Mouse (Mus musculus) midbrain, embryonic 11.5 days (tissue): ENCODE data around the gene Sec14l2. TPM values are rescaled to one million over a fixed set of nuclear protein-coding genes. Genes with fewer than 3 reads are reported as not detected.

ENCODE experiments used
- ATAC-seq: fragments of 200-750 bp; cut with Nextera tagmentation; 2 replicates; pipeline ENCODE4 v1.8.0; 2017; ENCODE audit warnings: moderate TSS enrichment, moderate library complexity; ENCODE audit not compliant: low FRiP score
- DNase-seq: peaks from one replicate; pipeline ENCODE4 v3.0.0; 2015; ENCODE audit warnings: low spot score; ENCODE audit errors: missing footprints
- H3K27ac ChIP-seq: fragments of 300-500 bp; sonication (generic); 2 replicates; pipeline ENCODE4 v1.5.1; 2014; ENCODE audit warnings: low read depth, low read length
- H3K27me3 ChIP-seq: fragments of 300-500 bp; sonication (generic); 2 replicates; pipeline ENCODE4 v1.6.1; 2014; ENCODE audit warnings: mild to moderate bottlenecking, low read length, moderate library complexity, mixed read lengths; ENCODE audit not compliant: control insufficient read depth, insufficient read depth
- H3K36me3 ChIP-seq: fragments of 300-500 bp; sonication (generic); 2 replicates; pipeline ENCODE4 v1.6.1; 2014; ENCODE audit warnings: mild to moderate bottlenecking, low read length, moderate library complexity, mixed read lengths; ENCODE audit not compliant: control insufficient read depth, insufficient read depth
- H3K4me1 ChIP-seq: fragments of 300-500 bp; sonication (generic); 2 replicates; pipeline ENCODE4 v1.6.1; 2014; ENCODE audit warnings: low read length; ENCODE audit not compliant: control insufficient read depth, insufficient read depth
- H3K4me2 ChIP-seq: fragments of 300-500 bp; sonication (generic); 2 replicates; pipeline ENCODE4 v1.6.1; 2014; ENCODE audit warnings: mild to moderate bottlenecking, moderate library complexity
- H3K4me3 ChIP-seq: fragments of 300-500 bp; sonication (generic); 2 replicates; pipeline ENCODE4 v1.5.1; 2014; ENCODE audit warnings: low read depth, low read length
- H3K9ac ChIP-seq: fragments of 300-500 bp; sonication (generic); 2 replicates; pipeline ENCODE4 v1.6.1; 2014; ENCODE audit warnings: low read length
- H3K9me3 ChIP-seq: fragments of 300-500 bp; sonication (generic); 2 replicates; pipeline ENCODE4 v1.6.1; 2016; ENCODE audit warnings: low read length; ENCODE audit not compliant: control insufficient read depth
- WGBS: fragments of 180-500 bp; shearing (Covaris S2); extraction: QIAGEN DNeasy Blood & Tissue Kit; methylation state at CpG from one replicate; pipeline ENCODE4 v1.1.7; 2014; 5-methylcytosine and 5-hydroxymethylcytosine counted together
- polyA plus RNA-seq: library from polyadenylated mRNA; unstranded; fragments of >200 nt; fragmentation: Nextera tagmentation; extraction: Ambion mirVana; gene quantifications from 2 replicates; pipeline ENCODE4 v1.2.1, GENCODE M21; 2014

Gene Sec14l2
- polyA plus RNA-seq = 1.9 TPM in 2 replicates

- Histone ChIP-seq H3K4me1 (no peaks in the 10 kb centered on the region), H3K9me3 (peaks cover 3% of the 10 kb centered on the region; the same call in 1 of the 2 replicates), H3K36me3 (no peaks in the 10 kb centered on the region), H3K4me2 (no peak within 1 kb of the TSS), H3K27me3 (0 out of 2 replicates have a peak, but pooled peaks cover under 1% of the 10 kb centered on the region), H3K9ac (no peak within 1 kb of the TSS), H3K4me3 (no peak within 1 kb of the TSS), H3K27ac (no peak within 1 kb of the TSS)
- no peak for ATAC-seq
- no peak for DNase-seq
- WGBS = 71% methylated on average over 10 of the region's 10 CpGs
These were observed at the start of gene Sec14l2 for GRCm38 (mm10) chr11:4122742-4123579. Gene Sec14l2 (minus strand): TSS chr11:4123415.

GRCm38 (mm10) chr11:4166467-4167090 lies 43.4 kb upstream of the Sec14l2 start:
- H3K27me3 ChIP-seq = no peaks in the 10 kb centered on the region
- H3K4me1 ChIP-seq = peaks cover 7% of the 10 kb centered on the region
- H3K27ac ChIP-seq = no peak overlapping the region
- H3K9me3 ChIP-seq = no peaks in the 10 kb centered on the region
- no peak overlapping the region for H3K9ac ChIP-seq
- H3K4me3 ChIP-seq = no peak overlapping the region
- DNase-seq = no peak
- peaks cover 53% of the 10 kb centered on the region for H3K36me3 ChIP-seq
- 92% methylated on average over 7 of the region's 7 CpGs for WGBS
- no peak overlapping the region for H3K4me2 ChIP-seq
- no peak for ATAC-seq

- ATAC-seq (no peak), DNase-seq (no peak)
- H3K4me2 ChIP-seq = no peak overlapping the region
- H3K27ac ChIP-seq = no peak overlapping the region
- no peak overlapping the region for H3K4me3 ChIP-seq
- WGBS = 87% methylated on average over 2 of the region's 2 CpGs
- H3K27me3 ChIP-seq = no peaks in the 10 kb centered on the region
- no peaks in the 10 kb centered on the region for H3K9me3 ChIP-seq
- peaks cover 16% of the 10 kb centered on the region for H3K4me1 ChIP-seq
- no peak overlapping the region for H3K9ac ChIP-seq
- H3K36me3 ChIP-seq = peaks cover 44% of the 10 kb centered on the region
These were observed 41.5 kb upstream of the Sec14l2 start for GRCm38 (mm10) chr11:4164701-4165100.

- no peak for ATAC-seq
- 11% methylated on average over 15 of the region's 15 CpGs for WGBS
These were observed 37.7 kb upstream of the Sec14l2 start for GRCm38 (mm10) chr11:4160758-4161480.

GRCm38 (mm10) chr11:4159808-4160708 lies 36.8 kb upstream of the Sec14l2 start, which contains the start of the genes Ccdc157 and Sf3a1:
Gene Ccdc157 (minus strand): TSS chr11:4160293.
Gene Sf3a1 (plus strand): TSS chr11:4160350.
- peak within 1 kb of the TSS; percentile 7; the same call in 1 of the 2 replicates for H3K27ac ChIP-seq
- peak; percentile 98 for ATAC-seq
- H3K36me3 ChIP-seq = peaks cover 24% of the 10 kb centered on the region
- peak; percentile 99 for DNase-seq
- peak within 1 kb of the TSS; percentile 66 for H3K9ac ChIP-seq
- H3K4me1 ChIP-seq = peaks cover 17% of the 10 kb centered on the region
- peak within 1 kb of the TSS; percentile 91 for H3K4me2 ChIP-seq
- no peaks in the 10 kb centered on the region for H3K9me3 ChIP-seq
- H3K4me3 ChIP-seq = peak within 1 kb of the TSS; percentile 51
- H3K27me3 ChIP-seq = no peaks in the 10 kb centered on the region
- WGBS = 2% methylated on average over 53 of the region's 54 CpGs

More at GRCm38 (mm10) chr11:4160758-4161480, 37.7 kb upstream of the Sec14l2 start:
- Histone ChIP-seq H3K4me2 (peak overlapping the region; percentile 91), H3K4me1 (peaks cover 17% of the 10 kb centered on the region), H3K9me3 (no peaks in the 10 kb centered on the region), H3K36me3 (peaks cover 25% of the 10 kb centered on the region), H3K9ac (peak overlapping the region; percentile 66), H3K27me3 (no peaks in the 10 kb centered on the region), H3K4me3 (peak overlapping the region; percentile 51), H3K27ac (no peak overlapping the region)
- no peak for DNase-seq

- Histone ChIP-seq H3K9ac (no peak overlapping the region), H3K4me1 (peaks cover 15% of the 10 kb centered on the region), H3K4me2 (no peak overlapping the region), H3K9me3 (no peaks in the 10 kb centered on the region), H3K36me3 (peaks cover 11% of the 10 kb centered on the region), H3K4me3 (no peak overlapping the region), H3K27ac (no peak overlapping the region), H3K27me3 (no peaks in the 10 kb centered on the region)
- ATAC-seq = no peak
- DNase-seq = no peak
- 99% methylated on average over 3 of the region's 3 CpGs for WGBS
These were observed 35.5 kb upstream of the Sec14l2 start for GRCm38 (mm10) chr11:4158676-4159075.

GRCm38 (mm10) chr11:4155641-4156040 lies 32.4 kb upstream of the Sec14l2 start:
- no peak overlapping the region for H3K9ac ChIP-seq
- no peaks in the 10 kb centered on the region for H3K36me3 ChIP-seq
- no peak overlapping the region for H3K4me2 ChIP-seq
- ATAC-seq (no peak), DNase-seq (no peak)
- H3K27me3 ChIP-seq = no peaks in the 10 kb centered on the region
- no peaks in the 10 kb centered on the region for H3K9me3 ChIP-seq
- no peak overlapping the region for H3K4me3 ChIP-seq
- peaks cover 2% of the 10 kb centered on the region; the same call in 1 of the 2 replicates for H3K4me1 ChIP-seq
- no peak overlapping the region for H3K27ac ChIP-seq
- WGBS = 79% methylated on average over 5 of the region's 5 CpGs

- Histone ChIP-seq H3K4me2 (no peak overlapping the region), H3K27ac (no peak overlapping the region), H3K36me3 (no peaks in the 10 kb centered on the region), H3K9ac (no peak overlapping the region), H3K4me3 (no peak overlapping the region), H3K27me3 (no peaks in the 10 kb centered on the region), H3K9me3 (no peaks in the 10 kb centered on the region), H3K4me1 (no peaks in the 10 kb centered on the region; the same call in 1 of the 2 replicates)
- DNase-seq = no peak
- ATAC-seq = no peak
- 93% methylated on average over 7 of the region's 7 CpGs for WGBS
These were observed 30.5 kb upstream of the Sec14l2 start for GRCm38 (mm10) chr11:4153694-4154093.
